Mouse (Mus musculus): Measurements from ENCODE around the gene Hfe2.
"Not testable (repeated sequence)": the region's sequence is repeated elsewhere in the genome, so short reads cannot be mapped to it uniquely, and the experiment has no call there.

Gene Hfe2

DNA sequence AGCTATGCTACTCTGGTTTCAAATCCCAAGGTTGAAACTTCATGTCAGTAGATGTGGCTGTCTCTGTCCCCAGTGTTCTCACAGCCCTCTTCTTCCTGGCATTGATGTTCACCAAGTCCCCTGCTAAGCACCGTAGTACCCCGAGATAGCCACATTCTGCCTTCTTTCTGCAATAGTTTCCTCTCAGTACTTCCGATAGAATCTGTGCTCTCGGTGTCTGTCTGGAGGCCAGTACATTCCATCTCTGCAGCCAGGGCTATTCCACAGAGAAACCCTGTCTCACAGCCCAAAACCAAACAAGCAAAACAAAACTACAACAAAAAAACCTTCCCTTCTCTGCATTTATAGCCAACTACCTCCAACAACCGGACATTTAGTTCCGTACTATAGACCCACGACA is 28.8 kb upstream of the Hfe2 start:
- no peak for DNase-seq (ENCODE audit: low read depth, low spot score)

DNA sequence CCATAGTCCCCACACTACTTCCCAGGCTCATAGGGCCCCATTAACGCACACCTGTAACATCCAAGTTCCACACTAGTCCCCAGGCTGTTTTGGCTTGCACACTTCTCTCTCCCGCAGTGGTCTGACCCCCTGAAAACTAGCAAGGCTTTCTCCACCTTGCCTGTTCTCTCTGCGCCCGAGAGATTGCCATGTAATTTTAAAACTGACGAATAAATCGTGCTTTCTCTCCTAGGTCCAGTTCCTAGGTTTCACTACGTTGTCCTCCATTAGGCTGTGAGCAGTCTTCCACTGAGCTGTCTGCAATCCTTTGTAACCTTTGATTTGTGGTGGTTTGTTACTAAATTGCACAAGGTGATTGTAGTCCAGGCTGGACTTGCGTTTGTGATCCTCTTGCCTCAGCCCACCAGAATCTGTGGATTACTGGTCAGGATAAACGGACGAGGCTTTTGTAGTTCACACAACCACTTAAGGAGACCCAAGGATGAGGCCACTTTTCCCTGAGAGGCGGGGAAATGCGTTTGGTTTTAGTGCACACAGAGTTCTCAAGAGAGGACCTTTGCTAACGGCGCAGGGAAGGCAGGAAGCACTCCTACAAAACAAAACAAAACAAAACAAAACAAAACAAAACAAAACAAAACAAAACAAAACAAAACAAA is 28.2 kb upstream of the Hfe2 start:
- not testable (repeated sequence) for DNase-seq (ENCODE audit: low read depth, low spot score)

GRCm38 (mm10) chr3:96497451-96498028 is 27.4 kb upstream of the Hfe2 start:
- DNase-seq (ENCODE audit: low read depth, low spot score) = peak; percentile 64

- DNase-seq (ENCODE audit: low read depth, low spot score) = no peak
Observed at GRCm38 (mm10) chr3:96498476-96499245, 26.3 kb upstream of the Hfe2 start.

GRCm38 (mm10) chr3:96499481-96500288 is 25.3 kb upstream of the Hfe2 start:
- peak; percentile 83 for DNase-seq (ENCODE audit: low read depth, low spot score)

- DNase-seq (ENCODE audit: low read depth, low spot score) = peak; percentile 94
Observed at GRCm38 (mm10) chr3:96500289-96500621, 24.7 kb upstream of the Hfe2 start.

DNA sequence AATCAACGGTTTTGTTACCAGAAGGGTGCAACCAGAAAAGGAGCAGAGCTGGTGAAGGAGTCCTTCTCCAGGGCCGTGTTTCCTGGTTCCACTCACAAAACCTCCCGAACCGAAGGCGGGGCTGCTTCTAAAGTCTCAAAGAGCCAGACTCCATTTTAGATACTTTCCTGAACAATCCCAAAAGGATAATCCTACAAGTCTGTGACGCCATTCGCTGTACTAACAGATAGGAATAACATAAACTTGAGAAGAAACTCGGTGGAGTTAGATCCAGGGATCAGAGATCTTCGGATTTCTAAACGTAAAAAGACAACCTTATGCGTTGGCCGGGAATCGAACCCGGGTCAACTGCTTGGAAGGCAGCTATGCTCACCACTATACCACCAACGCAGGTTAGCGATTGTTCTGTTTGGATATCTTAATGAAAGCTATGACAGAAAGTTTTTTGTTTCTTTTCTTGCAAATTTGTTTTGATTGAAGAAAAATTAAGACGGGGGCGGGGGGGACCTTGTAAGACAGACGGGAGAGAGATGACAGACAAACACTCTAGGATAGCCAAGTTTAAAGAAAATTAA is 24.2 kb upstream of the Hfe2 start:
- DNase-seq (ENCODE audit: low read depth, low spot score) = peak; percentile 86

DNA sequence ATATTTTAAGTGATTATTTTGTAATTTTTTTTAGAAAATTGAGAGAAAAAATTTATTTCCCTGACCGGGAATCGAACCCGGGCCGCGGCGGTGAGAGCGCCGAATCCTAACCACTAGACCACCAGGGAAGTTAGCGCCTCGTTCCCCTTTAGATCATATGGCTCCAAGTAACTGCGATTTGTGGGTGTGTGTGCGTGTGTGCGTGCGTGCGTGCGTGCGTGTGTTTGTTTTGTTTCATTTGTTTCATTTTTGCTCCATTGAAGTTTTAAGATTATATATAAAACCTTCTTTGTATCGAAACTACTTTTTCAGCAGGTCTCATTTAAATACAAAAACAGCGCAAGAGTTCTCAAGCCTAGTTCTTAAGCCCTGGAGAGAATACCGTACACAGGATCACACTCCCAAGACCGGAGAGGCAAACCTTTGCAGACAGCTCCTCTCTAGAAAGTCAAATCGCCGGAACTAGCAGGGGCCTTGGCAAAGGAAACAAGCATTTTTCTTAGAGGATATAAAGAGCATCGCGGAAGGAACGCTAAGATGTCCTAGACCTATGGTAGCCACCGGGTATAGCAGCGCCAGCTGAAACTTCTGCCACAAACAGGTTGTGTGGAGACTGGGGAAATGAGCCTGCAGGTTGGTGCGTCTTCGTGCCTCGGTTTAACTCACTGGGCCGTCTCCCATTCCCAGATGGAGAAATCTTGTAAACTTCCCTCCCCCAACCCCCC is 23.4 kb upstream of the Hfe2 start:
- peak; percentile 88 for DNase-seq (ENCODE audit: low read depth, low spot score)

DNA sequence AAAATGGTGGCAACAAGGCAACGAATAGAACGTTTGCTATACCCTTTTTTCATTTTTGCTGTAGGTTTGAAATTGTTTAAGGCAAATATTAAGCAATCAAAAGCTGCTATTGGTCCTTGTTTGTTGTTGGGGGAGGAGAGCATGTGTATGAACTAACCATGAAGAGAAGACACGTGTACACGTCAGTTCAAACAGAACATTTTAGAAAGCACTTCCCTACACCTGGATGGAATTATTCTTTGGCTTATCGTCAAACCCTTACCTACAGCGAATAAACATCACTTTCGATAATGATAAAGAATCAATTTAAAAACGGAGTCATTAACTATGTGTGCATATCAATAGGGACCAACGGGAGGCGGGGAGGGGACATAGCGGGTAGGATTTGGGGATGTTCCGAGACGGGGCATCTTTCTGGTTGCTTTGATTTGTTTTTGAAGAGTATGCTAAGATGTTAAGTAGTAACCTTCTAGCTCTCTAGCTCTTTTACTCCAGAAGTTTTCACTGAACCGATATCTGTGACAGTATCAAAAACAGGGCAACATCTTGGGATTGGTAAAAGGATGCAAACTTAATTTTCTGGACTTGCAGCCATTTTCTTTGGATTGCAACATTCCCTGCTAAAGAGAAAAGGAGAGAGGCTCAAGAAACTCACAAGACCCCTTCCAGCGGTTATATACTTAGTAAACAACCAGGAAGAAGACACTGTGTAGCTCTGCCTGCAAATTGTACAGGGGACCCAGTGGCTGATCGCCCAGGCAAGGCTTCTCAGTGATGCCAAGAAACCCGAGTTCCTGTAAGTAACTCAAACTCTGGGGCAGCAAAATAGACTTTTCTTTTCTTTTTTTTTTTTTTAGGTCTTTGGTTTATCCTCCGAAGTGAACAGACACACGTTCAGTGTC is 22.5 kb upstream of the Hfe2 start:
- no peak for DNase-seq (ENCODE audit: low read depth, low spot score)

DNA sequence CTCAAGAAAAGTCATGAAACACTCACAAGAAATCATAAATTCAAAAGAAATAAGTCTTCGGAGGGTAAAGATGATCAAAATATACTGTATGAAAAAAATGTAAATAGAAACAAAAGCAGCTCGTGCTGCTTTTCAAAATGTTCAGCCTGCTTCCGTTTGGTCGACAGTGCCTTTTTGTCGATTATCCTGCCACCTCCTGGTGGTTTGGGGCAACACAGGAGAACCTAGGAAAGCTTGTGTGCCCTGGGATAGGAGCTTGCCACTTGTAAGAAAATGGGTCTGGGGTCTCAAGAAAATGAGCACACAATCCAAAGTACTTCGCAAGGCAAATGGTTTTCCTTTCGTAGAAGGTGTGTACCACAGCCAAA is 21.9 kb upstream of the Hfe2 start:
- DNase-seq (ENCODE audit: low read depth, low spot score) = peak; percentile 62

- no peak for DNase-seq (ENCODE audit: low read depth, low spot score)
Observed at GRCm38 (mm10) chr3:96503946-96504345, 21.0 kb upstream of the Hfe2 start.

- no peak for DNase-seq (ENCODE audit: low read depth, low spot score)
Observed at GRCm38 (mm10) chr3:96504931-96505330, 20.0 kb upstream of the Hfe2 start.

DNA sequence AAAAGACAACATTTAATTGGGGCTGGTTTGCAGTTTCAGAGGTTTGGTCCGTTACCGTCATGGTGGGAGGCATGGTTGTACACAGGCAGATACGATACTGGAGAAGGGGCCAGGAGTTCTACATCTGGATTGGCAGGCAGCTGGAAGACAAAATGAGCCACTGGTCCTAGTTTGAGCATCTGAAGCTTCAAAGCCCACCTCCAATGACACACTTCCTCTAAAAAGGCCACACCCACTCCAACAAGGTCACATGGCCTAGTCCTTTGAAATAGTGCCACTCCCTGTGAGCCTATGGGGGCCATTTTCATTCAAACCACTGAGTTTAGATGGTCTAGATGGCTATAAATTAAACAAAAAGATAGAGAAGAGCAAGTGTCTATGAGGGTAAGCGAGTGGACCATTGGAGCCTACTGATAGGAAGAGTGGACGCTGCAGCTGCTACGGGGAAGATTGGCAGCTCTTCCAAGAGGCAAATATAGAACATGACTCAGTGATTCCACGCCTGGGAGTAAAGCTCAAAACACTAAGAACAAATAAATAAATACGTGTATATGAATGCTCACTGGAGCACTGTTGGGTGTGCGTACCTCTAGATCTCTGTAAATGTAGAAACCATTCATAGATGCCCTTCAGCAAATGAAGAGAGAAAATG is 18.4 kb upstream of the Hfe2 start:
- no peak for DNase-seq (ENCODE audit: low read depth, low spot score)

DNA sequence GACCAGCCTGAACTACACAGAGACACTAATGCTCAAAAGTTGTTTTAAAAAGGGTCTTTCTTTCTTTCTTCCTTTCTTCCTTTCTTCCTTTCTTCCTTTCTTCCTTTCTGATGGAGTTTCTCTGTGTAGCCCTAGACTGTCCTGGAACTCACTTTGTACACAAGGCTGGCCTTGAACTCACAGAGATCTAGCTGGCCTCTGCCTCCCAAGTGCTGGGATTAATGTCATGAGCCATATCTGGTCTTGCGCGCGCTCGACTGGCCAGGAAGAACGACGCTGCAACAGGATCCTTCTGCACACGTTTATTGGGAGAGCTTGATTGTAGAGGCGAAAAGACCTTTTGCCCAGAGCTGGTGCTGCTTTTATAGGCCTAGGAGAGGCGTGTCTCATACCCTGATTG is 17.0 kb upstream of the Hfe2 start:
- not testable (repeated sequence) for DNase-seq (ENCODE audit: low read depth, low spot score)

- DNase-seq (ENCODE audit: low read depth, low spot score) = no peak
Observed at GRCm38 (mm10) chr3:96520171-96520570, 4.8 kb upstream of the Hfe2 start.

GRCm38 (mm10) chr3:96522149-96522548 is 2.8 kb upstream of the Hfe2 start:
- no peak for DNase-seq (ENCODE audit: low read depth, low spot score)

DNA sequence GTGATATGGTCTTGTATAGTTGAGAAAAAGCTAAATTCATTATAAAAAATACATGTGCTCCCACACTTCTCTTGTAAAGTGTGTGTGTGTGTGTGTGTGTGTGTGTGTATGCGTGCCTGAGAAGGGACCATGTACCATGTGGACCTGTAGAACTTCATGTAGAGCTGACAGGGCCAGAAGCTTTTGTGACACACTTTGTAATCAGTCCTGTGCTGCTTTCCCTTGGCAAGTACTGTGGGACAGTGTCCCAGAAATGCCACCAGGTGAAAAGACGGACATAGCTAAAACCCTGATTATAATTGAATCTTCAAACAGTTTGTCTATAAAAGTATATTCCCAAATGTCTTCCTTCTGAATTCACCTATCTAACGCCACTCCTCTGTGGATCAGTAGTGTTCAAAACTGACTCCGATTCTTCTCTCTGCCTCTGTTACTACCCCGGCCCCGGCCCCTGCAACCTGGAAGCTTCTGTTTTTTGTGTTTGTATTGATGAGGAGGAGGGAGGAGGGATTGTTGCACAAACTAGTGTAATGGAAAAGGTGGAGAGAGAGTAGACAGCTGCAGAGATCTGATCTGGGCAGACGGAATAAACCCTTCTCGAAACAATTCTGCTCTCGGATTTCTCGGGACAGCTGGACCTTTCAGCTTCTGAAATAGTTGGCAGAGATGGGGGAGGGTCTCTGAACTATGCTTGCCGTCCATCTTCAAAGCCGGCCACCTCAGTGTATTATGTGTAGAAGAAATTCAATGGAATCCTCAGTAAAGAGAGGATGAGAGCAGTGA is 753 bp upstream of the Hfe2 start:
- DNase-seq (ENCODE audit: low read depth, low spot score) = no peak

DNA sequence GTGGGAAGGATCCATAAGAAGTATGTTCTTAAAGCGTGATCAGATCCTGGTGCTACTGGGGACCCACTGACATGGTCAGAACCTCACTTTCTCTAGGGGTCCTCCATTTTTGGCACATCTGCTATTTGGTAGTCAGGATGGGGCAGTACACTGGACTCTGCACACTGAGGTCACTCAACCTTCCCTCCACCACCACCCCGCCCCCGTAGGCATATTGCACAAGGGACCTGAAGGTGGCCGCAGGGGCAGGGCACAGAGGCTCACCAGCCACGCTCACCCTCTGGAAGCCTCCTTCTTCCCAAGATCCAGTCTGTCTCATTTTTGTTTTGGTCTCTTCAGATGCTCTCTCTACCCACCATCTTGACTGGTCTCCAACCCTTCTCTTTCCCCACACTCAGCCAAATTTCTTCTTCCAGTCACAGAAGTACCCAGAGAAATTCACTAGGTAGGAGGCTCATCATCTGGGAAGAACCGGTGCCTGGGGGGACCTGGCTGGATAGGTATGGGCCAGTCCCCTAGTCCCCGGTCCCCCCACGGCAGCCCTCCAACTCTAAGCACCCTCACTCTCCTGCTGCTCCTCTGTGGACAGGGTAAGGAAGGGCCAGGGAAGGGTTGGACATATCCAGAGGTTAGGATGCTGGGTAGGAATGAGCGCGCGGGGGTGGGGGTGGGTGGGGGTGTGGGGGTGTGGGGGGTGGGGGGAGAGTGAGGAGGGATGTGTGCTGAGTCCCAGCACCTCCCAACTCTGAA is 1.2 kb downstream of the Hfe2 start:
- DNase-seq (ENCODE audit: low read depth, low spot score) = peak; percentile 58
